Mouse (Mus musculus): ENCODE results near the gene Tusc2.

Tusc2 gene

DNA sequence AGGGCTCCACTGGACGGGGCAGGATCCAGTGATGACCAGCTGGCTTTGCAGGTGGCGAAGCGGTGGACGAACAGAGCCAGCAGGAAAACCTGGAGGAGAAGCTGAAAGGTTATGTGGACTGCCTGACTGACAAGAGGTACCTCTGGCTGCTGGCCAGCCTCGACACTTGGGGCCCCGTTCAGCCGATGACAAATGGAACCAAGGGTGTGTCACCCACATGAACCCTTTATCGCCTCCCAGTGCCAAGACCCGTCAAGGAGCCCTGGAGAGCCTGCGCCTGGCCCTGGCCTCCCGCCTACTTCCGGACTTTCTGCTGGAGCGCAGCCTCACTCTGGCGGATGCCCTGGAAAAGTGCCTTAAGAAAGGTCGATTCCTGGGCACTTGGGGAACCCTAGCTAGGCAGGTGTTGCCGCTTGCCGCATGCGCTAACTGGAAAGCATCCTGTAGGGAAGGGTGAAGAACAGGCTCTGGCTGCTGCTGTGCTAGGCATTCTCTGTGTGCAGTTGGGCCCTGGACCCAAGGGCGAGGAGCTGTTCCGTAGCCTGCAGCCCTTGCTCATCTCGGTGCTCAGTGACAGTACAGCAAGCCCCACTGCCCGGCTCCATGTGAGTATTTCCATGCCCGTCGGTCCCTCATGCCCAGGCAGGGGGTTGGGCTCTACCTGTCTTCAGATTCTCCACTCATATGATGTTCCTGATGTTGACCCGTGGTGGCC is 27.2 kb downstream of the Tusc2 start:
- DNase-seq, result peak; percentile 55

DNA sequence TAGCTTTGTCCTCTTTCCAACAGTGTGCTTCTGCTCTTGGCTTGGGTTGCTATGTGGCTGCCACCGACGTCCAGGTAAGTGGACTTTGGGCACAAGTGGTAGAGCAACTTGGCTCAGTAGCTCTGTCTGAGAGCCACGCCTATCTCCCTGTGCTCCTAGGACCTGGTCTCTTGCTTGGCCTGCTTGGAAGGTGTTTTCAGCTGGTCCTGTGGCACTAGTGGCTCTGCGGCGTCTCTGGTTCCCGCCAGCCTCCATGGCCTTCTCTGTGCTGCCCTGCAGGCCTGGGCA is 27.7 kb downstream of the Tusc2 start:
- no peak for DNase-seq

DNA sequence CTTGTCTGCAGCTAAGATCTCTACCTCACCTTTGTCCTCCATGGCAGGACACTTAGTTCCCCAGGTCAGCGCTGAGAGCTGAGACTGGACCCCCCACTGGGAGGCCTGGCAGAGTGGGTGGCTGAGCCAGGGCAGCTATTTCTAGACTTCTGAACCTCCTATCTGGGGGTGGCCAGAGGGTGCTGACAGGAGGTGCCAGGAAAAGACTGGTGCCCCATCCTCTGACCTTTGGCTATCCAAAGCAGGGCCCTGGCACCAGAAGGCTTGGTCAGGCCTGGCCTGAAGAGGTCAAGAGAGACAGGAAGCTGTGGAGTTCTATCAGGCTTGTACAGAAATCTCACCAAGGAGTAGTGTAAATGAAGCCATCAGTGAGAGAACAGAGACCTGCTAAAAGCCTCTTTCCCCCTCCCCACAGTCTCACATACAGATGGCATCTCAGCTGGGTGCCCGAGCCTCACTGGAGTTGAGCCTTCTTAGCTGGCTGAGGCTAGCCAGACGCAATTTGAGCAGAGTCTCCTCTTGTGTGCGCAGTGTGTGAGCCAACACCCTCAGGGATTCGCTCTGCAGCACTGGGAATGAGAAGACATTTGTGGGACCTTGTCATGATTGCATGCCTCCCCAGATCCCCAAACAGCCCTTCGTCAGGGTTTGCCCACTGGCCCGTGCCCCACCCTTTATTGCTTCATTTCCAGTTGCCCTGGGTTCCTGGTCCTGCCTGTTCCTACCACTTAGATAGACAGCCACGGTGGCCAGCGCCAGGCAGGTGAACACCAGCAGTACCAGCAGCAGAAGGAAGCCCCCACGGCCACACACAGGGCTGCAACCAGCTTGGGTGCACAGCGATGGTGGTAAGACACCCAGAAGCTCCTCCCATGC is 30.3 kb downstream of the Tusc2 start:
- DNase-seq, result no peak

DNA sequence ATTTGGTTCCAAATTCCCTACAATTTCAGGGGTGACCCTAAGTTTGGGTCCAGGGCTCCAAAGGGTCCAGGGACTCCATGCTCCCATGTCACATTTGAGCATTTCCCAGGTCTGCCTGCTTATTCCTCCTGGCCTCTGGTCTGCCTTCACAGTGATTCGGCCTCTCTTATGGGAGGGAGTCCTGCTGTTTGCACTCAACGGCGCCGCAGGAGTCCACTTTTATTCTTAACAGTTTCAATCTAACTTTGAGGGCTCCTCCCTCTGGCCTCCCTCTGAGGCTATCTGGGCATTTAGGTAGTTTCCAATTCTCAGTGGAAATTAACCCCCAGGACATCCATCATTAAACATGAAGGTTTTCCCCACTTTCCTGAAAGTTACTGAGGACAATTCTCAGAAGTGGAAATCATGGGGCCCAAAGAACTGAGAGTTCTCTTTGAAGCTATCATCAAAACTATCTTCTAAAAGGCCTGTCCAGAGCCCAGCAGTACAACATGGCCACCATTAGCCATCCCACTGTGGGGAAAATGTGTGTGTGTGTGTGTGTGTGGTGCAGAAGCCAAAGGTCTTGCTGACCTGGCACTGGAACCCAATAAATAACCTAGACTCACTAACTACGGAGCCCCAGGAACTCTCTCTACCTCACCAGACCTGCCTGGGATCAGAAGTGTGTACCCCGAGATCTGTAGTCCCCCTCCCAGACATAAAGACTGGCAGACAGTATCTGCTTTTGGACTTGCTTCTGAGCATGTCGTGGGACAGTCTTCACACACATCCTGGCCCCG is 31.4 kb downstream of the Tusc2 start:
- DNase-seq, result no peak

DNA sequence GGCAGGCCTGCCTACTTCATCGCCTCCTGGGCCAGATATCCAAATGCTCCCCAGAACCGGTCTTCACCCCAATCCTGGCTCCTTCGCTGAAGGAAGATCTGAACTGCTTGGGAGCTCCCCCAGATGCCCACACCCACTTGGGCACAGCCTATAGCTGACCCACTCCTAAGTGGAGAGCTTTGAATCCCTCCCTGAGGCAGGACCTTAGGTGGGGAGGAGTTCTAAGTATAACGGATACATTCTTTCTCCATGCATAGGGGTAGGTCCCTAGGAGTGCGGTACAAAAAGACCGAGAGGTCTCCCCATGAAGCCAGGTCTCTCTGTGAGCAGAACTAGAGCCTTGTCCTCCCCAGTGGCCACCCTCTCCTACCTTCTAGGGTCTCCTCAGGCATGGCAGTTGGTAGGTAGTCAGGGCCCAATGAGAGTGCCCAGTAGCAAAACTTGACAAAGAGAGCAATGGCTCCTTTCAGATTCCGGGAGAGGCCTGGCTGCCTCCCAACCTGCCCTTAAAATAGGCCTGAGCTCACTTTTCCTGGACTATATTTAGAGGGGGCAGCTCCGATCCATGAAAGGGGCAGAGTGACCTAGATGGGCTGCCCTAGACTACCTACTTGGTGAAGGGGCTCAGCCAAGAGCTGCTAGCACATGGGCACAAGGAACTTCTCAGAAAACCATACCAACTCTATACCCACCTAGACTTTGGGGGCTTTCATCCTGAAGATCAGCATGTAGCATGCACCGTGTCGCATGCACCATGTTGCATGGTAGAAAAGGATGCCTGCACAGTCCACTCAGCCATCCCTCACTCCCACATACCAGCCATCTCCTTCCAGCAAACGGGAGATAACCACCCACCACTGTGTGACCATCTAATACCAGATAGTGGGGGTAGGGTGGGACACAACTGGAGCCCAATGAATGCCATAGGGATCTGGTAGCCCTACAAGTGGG is 33.8 kb downstream of the Tusc2 start:
- DNase-seq, result peak; percentile 41

DNA sequence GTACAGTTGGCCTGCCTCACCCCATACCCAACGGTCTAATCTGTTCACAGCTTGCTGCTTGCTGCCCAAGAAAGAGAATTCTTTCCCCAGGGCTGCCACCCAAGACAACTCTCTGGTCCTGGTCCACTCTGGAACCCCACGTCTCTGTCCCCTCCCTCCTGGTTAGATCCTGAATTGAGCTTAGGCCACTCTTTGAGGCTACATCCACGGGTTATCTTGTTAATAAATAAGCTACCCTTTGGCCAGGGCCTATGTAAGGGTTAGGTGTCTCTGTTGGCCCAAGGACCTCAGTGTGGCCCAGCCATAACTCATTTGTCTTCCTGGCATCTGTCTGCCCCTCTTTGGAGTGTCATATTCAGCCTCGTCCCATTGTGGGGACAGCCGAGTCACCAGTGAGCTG is 35.3 kb downstream of the Tusc2 start:
- DNase-seq, result no peak

DNA sequence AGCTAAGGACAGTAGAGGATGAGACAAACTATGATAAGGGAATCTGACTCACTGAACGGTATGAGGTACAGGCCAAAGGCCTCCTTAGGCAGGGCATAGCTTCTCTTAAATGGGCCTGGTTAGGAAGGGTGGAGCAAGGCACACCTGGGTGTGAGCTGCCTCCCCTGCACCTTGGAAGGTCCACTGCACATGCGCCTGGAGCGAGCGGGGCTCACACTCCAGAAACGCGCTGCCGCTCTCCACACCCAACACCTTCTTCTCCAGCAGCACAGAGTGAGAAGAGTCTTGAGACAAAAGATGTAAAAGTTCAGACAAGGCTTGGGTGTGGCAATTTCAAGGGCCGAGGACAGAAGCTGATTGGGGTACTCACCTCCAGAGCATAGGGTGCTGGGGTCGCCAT is 36.4 kb downstream of the Tusc2 start:
- no peak for DNase-seq

DNA sequence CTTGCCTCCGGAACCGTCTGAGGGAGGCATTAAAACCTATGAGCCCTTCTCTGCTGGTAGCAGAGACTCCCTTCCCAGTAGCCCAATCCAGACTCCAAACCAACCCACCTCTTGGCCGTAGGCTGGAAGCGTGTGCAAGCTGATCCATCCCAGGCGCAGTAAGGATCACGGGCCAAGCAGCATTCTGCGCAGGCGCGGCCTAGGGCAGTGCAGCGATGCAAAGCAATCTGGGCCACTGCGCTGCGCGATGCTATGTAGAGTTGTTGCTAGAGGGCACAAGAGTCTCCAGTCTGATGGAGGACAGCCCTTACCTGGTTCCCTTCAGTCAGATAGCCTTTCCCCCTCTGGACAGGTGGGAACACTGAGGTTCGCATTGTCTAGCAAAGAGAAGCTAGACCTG is 36.8 kb downstream of the Tusc2 start:
- DNase-seq, result peak; percentile 63

DNA sequence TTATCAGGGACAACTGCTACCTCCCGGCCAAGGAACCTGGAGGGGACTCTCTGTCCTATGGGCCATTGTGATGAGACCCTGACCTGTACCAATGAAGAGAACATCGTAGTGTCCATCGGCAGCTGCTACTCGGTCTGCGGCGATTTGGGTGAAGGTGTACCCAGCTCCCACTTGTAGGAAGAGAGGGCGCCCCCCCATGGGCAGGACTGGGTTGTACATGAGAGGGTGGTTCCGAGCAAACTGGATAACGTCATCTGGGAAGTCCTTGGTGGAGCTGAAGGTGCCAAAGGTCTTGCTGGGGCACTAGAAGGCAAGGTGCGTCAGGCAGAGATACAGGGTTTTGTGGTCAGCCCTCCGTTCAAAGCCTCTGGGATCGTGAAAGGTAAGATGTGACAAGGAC is 37.7 kb downstream of the Tusc2 start:
- peak; percentile 47 for DNase-seq

DNA sequence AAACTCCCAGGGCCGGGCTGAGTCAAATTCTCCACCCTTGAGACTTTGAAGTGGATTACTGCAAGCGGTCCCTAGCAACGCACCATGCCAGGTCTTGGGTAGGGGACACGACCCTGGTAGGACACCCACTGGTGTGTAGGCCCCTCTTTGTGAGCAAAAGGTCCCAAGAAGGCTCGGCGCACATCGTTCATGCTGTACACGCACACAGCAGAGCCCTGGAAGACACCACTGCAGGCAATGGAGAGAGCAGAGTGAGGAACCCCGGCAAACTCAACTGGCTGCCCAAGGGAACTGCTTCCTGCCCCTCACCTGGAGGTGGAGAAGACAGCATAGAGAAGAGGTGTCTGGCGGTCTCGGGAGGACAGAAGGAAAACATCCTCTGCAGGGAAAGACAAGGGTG is 38.2 kb downstream of the Tusc2 start:
- no peak for DNase-seq

DNA sequence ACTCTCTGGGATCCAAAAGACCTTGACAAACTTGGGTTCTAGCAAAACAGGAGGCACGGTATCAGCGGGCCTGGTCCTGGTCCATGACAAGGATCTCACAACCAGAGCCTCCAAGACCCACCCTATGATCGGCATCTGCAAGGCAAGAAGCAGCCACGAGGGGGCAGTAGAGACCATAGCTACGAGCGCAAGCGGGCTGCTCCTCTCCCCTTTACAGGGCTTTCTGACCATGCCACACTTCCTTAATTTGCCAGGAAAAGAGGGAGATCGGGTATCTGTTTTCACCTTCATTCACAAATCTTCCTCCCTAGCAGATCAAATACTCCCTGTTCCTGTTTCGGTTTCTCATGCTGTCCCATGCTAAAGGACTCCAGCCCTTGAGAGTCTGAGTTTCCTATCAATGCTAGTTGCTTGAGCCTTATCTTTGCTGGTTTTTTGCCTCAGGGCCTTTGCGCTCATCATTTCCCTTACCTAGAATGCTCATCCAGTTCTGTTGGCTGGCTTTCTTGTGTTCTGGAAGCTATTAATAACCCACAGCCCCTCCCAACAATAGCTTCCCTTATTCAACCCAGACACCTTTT is 39.1 kb downstream of the Tusc2 start:
- peak; percentile 97 for DNase-seq

DNA sequence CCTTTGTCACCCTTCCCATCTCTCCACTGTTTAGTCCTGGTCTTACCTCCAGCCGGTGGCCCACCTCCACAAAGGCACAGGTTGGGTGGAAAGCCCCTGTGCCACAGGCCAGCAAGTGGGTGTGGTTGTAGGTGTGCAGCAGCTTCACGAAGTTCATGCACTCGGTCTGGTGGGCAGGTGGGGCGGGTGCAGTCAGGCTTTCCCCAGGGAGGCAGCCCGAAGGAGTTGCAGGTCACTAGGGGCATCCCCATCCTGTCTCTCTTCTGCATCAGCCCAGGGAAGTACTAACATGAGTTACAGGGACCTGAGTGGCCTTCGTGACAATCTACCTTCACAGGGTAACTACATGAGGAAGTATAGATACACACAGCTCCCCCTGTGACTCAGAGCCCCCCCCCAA is 40.2 kb downstream of the Tusc2 start:
- DNase-seq, result no peak

DNA sequence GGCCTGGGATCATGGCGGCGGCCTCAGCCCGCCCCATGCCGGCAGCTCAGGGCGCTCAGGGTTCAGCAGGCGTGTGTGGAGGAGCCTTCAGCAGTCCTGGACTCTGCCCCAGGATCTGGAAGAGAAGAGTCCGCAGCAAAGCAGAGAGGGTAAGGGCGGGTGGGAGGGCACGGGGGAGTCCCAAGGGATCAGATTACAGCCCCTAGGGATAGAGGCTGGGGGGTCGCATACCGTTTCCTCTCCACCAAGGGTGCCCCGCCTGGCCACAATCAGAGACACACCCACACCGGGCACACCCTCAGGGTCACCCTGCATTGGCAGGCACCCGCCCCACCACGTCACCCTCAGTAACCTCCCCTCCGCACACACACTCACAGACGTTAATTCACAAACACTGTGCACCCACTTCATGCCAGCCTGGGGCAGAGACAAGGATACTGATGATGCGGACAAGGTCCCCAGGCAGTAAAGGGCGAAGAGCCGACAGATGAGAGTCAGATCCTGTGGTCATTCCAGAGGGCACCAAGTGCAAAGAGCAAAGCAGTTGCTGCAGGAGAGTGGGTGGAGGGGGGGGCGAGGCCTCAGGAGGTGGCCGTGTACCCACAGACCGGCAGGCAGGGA is 42.1 kb downstream of the Tusc2 start:
- peak; percentile 74 for DNase-seq

DNA sequence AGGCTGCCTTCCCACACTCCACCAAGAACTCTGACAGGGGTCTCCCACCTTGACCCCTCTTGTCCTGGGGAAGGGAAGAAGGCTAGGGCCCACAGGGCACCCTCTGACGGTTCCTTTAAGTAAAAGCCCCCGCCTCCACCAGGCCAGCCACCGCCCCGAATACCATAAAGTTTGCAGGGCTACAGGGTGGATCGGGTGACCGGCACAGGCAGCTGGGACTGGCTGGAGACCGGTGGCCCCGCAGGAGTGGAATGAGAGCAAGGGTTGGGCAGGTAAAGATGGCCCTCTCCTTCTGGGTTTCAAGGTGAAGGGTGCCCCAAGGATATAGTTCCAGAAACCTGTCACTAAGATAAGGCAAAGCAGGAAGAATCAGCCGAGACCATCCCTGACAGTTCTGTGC is 43.5 kb downstream of the Tusc2 start:
- peak; percentile 80 for DNase-seq

DNA sequence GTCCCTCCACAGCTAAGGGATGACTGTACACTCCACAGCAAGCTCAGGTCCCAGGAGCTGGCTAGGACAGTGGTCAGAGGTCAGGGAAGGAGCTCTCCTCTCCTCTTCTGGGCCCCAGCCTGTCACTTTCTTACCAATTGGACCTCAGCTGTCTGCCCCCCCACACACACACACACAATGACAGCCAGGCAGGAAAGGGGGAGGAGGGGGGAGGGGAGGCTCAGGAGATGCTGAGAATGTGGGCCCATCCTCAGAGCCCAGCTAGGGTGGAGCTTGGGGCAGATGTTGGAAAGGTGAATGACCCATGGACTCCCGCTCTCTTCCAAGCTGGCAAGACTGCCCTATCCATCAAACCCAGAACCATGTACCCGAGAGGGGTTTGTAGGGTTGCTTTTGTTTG is 44.0 kb downstream of the Tusc2 start:
- DNase-seq, result peak; percentile 55

DNA sequence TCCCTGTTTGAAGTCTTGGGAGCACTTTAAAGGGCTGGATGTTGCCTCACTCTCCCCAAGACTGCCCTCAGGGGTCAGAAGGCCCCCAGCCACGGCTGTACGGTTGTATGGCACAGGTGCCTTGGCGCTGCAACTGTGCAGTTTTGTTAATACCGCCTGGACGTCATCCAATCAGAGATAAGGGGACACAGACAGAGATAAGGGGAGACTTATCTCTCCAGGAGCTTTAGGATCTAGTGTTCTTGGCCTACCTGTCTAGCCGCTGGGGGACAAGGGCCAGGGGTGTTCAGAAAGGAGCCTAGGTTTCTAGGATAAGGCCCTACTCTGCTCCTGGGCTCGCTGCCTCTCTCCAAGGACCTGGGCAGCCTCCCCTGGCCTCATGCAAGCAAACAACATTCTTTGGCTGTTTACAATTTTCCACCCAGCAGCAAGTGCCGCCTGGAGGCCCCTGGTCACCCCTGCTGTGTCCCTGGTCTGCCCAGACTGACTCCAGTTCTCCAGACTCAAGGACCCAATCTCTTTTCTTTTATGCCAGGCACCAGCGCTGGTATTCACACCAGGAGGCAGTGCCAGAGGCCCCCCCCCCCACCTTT is 44.7 kb downstream of the Tusc2 start:
- DNase-seq, result peak; percentile 54

DNA sequence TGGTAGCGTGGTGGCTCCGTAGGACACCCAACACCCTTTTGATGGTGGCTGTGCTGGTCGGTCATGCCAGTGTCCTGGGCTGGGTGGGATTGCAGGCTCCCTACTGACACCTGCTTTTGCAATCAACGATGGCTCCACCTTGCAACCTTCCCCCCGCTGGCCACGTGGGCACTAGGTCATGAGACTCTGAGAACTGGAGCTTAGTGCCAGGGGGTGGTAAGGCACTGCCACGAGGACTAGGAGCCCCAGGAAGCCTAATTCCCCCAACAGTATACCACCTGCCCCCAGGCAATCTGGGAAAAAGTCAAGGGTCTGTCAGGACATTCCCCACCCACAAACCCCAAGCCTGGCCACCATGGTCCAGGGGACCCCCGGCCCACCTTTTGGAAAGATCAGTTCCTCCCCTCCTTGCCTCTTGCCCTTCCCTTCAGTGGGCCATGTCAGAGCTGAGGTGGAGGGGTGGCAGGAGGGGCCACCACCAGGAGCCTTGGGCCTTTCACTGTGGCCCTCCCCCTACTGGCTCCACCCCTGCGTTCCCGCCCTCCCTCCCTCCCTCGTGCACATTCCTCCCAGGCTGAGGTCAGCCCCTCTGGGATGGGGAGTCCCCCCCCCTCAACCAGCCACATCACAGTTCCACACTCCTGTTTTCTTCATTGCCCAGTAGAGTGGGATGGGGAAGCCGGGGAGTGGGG is 45.8 kb downstream of the Tusc2 start, which contains the start of gene Sema3b:
Sema3b (minus strand) TSS at position 489 of the 692 bp plus-strand sequence.
- peak; percentile 71 for DNase-seq

DNA sequence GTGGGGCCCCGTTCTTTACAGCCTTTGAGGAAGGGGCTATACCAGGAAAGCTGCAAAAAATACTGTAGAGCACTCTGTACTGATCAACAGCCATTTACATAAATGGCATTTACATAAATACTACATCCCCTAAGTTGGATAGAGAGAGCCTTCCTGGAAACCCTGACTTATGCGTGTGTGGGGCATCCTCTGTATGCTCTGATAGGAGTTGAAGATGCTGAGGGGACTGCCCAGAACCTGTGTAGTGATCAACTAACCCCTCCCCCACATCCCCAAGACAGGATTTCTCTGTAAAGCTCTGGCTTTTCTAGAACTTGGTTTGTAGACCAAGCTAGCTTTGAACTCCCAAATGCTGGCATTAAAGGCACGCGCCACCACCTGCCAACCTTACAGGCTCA is 46.4 kb downstream of the Tusc2 start:
- DNase-seq, result no peak

DNA sequence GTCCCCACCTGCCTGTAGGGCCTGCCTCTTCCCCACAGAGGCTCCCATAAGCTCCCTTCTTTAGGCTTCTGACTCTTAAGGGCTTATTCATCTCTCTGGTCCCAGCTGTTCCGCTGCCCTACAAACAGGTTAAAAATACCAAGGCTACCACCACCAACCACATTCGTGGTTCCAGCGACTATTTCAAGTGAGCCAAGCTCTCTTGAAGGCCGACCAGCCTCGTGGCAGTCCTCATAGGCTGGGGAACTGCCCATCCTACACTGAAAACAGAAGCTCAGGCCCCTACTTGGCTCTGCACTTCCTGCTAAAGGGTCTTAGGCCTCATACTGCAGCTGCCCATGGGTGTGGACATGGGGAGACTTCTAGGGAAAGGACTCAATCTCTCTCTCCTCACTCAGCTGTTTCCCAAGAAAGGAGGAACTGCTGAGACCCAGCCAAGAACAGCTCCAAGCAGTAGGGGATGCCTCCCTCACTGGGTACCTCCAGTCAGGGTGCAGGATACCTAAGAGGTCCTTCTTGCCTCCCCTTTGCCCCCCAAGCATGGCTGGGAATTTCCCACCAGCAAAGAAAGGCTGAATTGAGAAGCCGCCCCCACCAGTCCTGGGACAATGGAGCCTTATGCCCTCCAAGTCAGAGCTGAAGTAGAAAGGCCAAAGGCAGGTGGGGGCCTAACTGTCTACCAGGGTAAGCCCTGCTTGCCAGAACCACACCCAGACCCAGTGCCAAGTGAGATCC is 48.6 kb downstream of the Tusc2 start:
- DNase-seq, result no peak
